Mouse (Mus musculus) forebrain, embryonic 10.5 days (tissue): Measurements from ENCODE around the gene Fbln1. TPM values are rescaled to one million over a fixed set of nuclear protein-coding genes. Genes with fewer than 3 reads are reported as not detected.
"Not testable (repeated sequence)": the region's sequence is repeated elsewhere in the genome, so short reads cannot be mapped to it uniquely, and the experiment has no call there.

Source experiments
- DNase-seq: peaks from one replicate; pipeline ENCODE4 v3.0.0-alpha.2; 2017; ENCODE audit warnings: low spot score; ENCODE audit errors: extremely low spot score
- H3K27ac ChIP-seq: fragments of 300-500 bp; sonication (generic); 2 replicates; pipeline ENCODE4 v1.5.1; 2016; ENCODE audit warnings: mild to moderate bottlenecking
- H3K27me3 ChIP-seq: fragments of 300-500 bp; sonication (generic); 2 replicates; pipeline ENCODE4 v1.6.1; 2016; ENCODE audit warnings: mild to moderate bottlenecking; ENCODE audit not compliant: poor library complexity, severe bottlenecking
- H3K36me3 ChIP-seq: fragments of 300-500 bp; sonication (generic); replicated peaks from 2 replicates; pipeline ENCODE4 v1.6.1; 2016; ENCODE audit warnings: mild to moderate bottlenecking, moderate library complexity
- H3K4me1 ChIP-seq: fragments of 300-500 bp; sonication (generic); 2 replicates; pipeline ENCODE4 v1.6.1; 2016
- H3K4me3 ChIP-seq: fragments of 300-500 bp; sonication (generic); 2 replicates; pipeline ENCODE4 v1.5.1; 2016; ENCODE audit warnings: mild to moderate bottlenecking, moderate library complexity
- H3K9me3 ChIP-seq: fragments of 300-500 bp; sonication (generic); 2 replicates; pipeline ENCODE4 v1.6.1; 2016; ENCODE audit warnings: mild to moderate bottlenecking, moderate library complexity
- WGBS: fragments of 180-500 bp; shearing (Covaris S2); methylation state at CpG from one replicate; pipeline ENCODE4 v1.1.7; 2016; 5-methylcytosine and 5-hydroxymethylcytosine counted together
- polyA plus RNA-seq: library from polyadenylated mRNA; unstranded; fragments of >200 nt; fragmentation: Nextera tagmentation; extraction: Ambion mirVana; gene quantifications from 2 replicates; pipeline ENCODE4 v1.2.1, GENCODE M21; 2016

Fbln1 gene
- polyA plus RNA-seq, 1 experiment from 2014 or later, result 157 TPM

- no peak for DNase-seq
- no peaks in the 10 kb centered on the region for H3K9me3 ChIP-seq
- peaks cover 39% of the 10 kb centered on the region for H3K27me3 ChIP-seq
- H3K27ac ChIP-seq, result peak overlapping the region; percentile 40; the same call in 1 of the 2 replicates
- no peak overlapping the region for H3K4me3 ChIP-seq
- 80% methylated on average over 11 of the region's 11 CpGs for WGBS
- peaks cover 26% of the 10 kb centered on the region for H3K4me1 ChIP-seq
- no peaks in the 10 kb centered on the region for H3K36me3 ChIP-seq
These were observed 114.3 kb downstream of the Fbln1 start for GRCm38 (mm10) chr15:85319924-85320668.

GRCm38 (mm10) chr15:85323214-85323613 lies 117.5 kb downstream of the Fbln1 start:
- Histone ChIP-seq H3K27ac (no peak overlapping the region), H3K4me1 (peaks cover 9% of the 10 kb centered on the region; the same call in 1 of the 2 replicates), H3K27me3 (peaks cover 11% of the 10 kb centered on the region), H3K9me3 (no peaks in the 10 kb centered on the region), H3K4me3 (no peak overlapping the region), H3K36me3 (no peaks in the 10 kb centered on the region)
- no peak for DNase-seq
- 94% methylated on average over 4 of the region's 4 CpGs for WGBS

- peaks cover 10% of the 10 kb centered on the region for H3K27me3 ChIP-seq
- H3K4me1 ChIP-seq, result peaks cover 9% of the 10 kb centered on the region; the same call in 1 of the 2 replicates
- WGBS, result 93% methylated on average over 1 of the region's 1 CpGs
- no peak for DNase-seq
- no peaks in the 10 kb centered on the region for H3K9me3 ChIP-seq
- no peak overlapping the region for H3K4me3 ChIP-seq
- H3K36me3 ChIP-seq, result no peaks in the 10 kb centered on the region
- H3K27ac ChIP-seq, result no peak overlapping the region
These were observed 118.7 kb downstream of the Fbln1 start for GRCm38 (mm10) chr15:85324426-85324825.

- Histone ChIP-seq H3K4me3 (no peak overlapping the region), H3K9me3 (no peaks in the 10 kb centered on the region), H3K36me3 (no peaks in the 10 kb centered on the region), H3K27me3 (no peaks in the 10 kb centered on the region), H3K4me1 (peaks cover 3% of the 10 kb centered on the region; the same call in 1 of the 2 replicates), H3K27ac (no peak overlapping the region)
- no peak for DNase-seq
- 76% methylated on average over 11 of the region's 11 CpGs for WGBS
These were observed 122.1 kb downstream of the Fbln1 start for GRCm38 (mm10) chr15:85327808-85328207.

GRCm38 (mm10) chr15:85328455-85328854 lies 122.7 kb downstream of the Fbln1 start:
- 83% methylated on average over 2 of the region's 2 CpGs for WGBS
- not testable (repeated sequence) for H3K27ac ChIP-seq, H3K36me3 ChIP-seq, H3K4me3 ChIP-seq, H3K9me3 ChIP-seq, H3K27me3 ChIP-seq, DNase-seq, H3K4me1 ChIP-seq

- WGBS, result 93% methylated on average over 5 of the region's 5 CpGs
These were observed 123.3 kb downstream of the Fbln1 start for GRCm38 (mm10) chr15:85329096-85329495.

GRCm38 (mm10) chr15:85330024-85330423 lies 124.3 kb downstream of the Fbln1 start:
- 89% methylated on average over 6 of the region's 6 CpGs for WGBS
- Histone ChIP-seq H3K36me3 (no peaks in the 10 kb centered on the region), H3K4me3 (no peak overlapping the region), H3K4me1 (peaks cover 3% of the 10 kb centered on the region; the same call in 1 of the 2 replicates), H3K27me3 (no peaks in the 10 kb centered on the region), H3K27ac (no peak overlapping the region), H3K9me3 (no peaks in the 10 kb centered on the region)
- no peak for DNase-seq

More at GRCm38 (mm10) chr15:85329096-85329495, 123.3 kb downstream of the Fbln1 start:
- H3K9me3 ChIP-seq, result no peaks in the 10 kb centered on the region
- no peak for DNase-seq
- H3K36me3 ChIP-seq, result no peaks in the 10 kb centered on the region
- peaks cover 3% of the 10 kb centered on the region; the same call in 1 of the 2 replicates for H3K4me1 ChIP-seq
- no peak overlapping the region for H3K27ac ChIP-seq
- no peaks in the 10 kb centered on the region for H3K27me3 ChIP-seq
- no peak overlapping the region for H3K4me3 ChIP-seq

- 93% methylated on average over 6 of the region's 6 CpGs for WGBS
- H3K36me3 ChIP-seq, DNase-seq, H3K4me3 ChIP-seq, H3K27me3 ChIP-seq, H3K9me3 ChIP-seq, H3K27ac ChIP-seq: not testable (repeated sequence)
- H3K4me1 ChIP-seq, result peaks cover 30% of the 10 kb centered on the region
These were observed 127.8 kb downstream of the Fbln1 start for GRCm38 (mm10) chr15:85333511-85333910.

- DNase-seq, result no peak
- 79% methylated on average over 3 of the region's 3 CpGs for WGBS
- Histone ChIP-seq H3K27me3 (no peaks in the 10 kb centered on the region), H3K4me1 (peaks cover 34% of the 10 kb centered on the region), H3K36me3 (peaks cover 6% of the 10 kb centered on the region), H3K4me3 (no peak overlapping the region), H3K27ac (no peak overlapping the region), H3K9me3 (no peaks in the 10 kb centered on the region)
These were observed 128.5 kb downstream of the Fbln1 start for GRCm38 (mm10) chr15:85334234-85334633.

GRCm38 (mm10) chr15:85335671-85336300 lies 130.0 kb downstream of the Fbln1 start, which contains the start of gene Atxn10:
Gene Atxn10 (plus strand): TSS chr15:85336245.
- H3K4me1 ChIP-seq, result peaks cover 34% of the 10 kb centered on the region
- H3K27ac ChIP-seq, result peak within 1 kb of the TSS; percentile 96
- WGBS, result 10% methylated on average over 17 of the region's 19 CpGs
- H3K9me3 ChIP-seq, result no peaks in the 10 kb centered on the region
- H3K27me3 ChIP-seq, result no peaks in the 10 kb centered on the region
- no peak for DNase-seq
- peak within 1 kb of the TSS; percentile 95 for H3K4me3 ChIP-seq
- H3K36me3 ChIP-seq, result peaks cover 11% of the 10 kb centered on the region

Other genes starting within 250 kb of the Fbln1 start
- gene 5031439G07Rik, start 217.4 kb upstream of the Fbln1 start, polyA plus RNA-seq, result 9.6 and 9.8 TPM in 2 replicates
- gene Upk3a, start 188.8 kb upstream of the Fbln1 start, polyA plus RNA-seq, result not detected in 2 replicates
- 31.0 and 31.1 TPM in 2 replicates for gene Fam118a, start 177.0 kb upstream of the Fbln1 start, polyA plus RNA-seq
- gene Smc1b, start 74.0 kb upstream of the Fbln1 start, polyA plus RNA-seq, result 0.06 and 0.10 TPM in 2 replicates
- 0.82 and 0.99 TPM in 2 replicates for gene Ribc2, start 73.9 kb upstream of the Fbln1 start, polyA plus RNA-seq
- 346 and 358 TPM in 2 replicates for gene Atxn10, start 130.3 kb downstream of the Fbln1 start, polyA plus RNA-seq